Mouse (Mus musculus) liver, embryonic 15.5 days (tissue): Measurements from ENCODE around the gene Gprc5d. TPM values are rescaled to one million over a fixed set of nuclear protein-coding genes. Genes with fewer than 3 reads are reported as not detected.

Source experiments
- ATAC-seq: fragments of 200-750 bp; cut with Nextera tagmentation; 2 replicates; pipeline ENCODE4 v1.8.0; 2017; ENCODE audit warnings: moderate number of reproducible peaks, mild to moderate bottlenecking, moderate library complexity; ENCODE audit not compliant: insufficient read depth
- H3K27ac ChIP-seq: fragments of 300-500 bp; sonication (generic); replicated peaks from 2 replicates; pipeline ENCODE4 v1.5.1; 2015; ENCODE audit warnings: mild to moderate bottlenecking, inconsistent platforms
- H3K27me3 ChIP-seq: fragments of 300-500 bp; sonication (generic); 2 replicates; pipeline ENCODE4 v1.6.1; 2015; ENCODE audit warnings: mild to moderate bottlenecking, inconsistent platforms
- H3K36me3 ChIP-seq: fragments of 300-500 bp; sonication (generic); replicated peaks from 2 replicates; pipeline ENCODE4 v1.6.1; 2015; ENCODE audit warnings: moderate library complexity, mild to moderate bottlenecking, inconsistent platforms
- H3K4me1 ChIP-seq: fragments of 300-500 bp; sonication (generic); replicated peaks from 2 replicates; pipeline ENCODE4 v1.6.1; 2015; ENCODE audit warnings: inconsistent platforms
- H3K4me2 ChIP-seq: fragments of 300-500 bp; sonication (generic); 2 replicates; pipeline ENCODE4 v1.6.1; 2015; ENCODE audit warnings: moderate library complexity, mild to moderate bottlenecking, inconsistent platforms
- H3K4me3 ChIP-seq: fragments of 300-500 bp; sonication (generic); replicated peaks from 2 replicates; pipeline ENCODE4 v1.5.1; 2015; ENCODE audit warnings: mild to moderate bottlenecking, inconsistent platforms
- H3K9ac ChIP-seq: fragments of 300-500 bp; sonication (generic); 2 replicates; pipeline ENCODE4 v1.6.1; 2015; ENCODE audit warnings: moderate library complexity, mild to moderate bottlenecking, inconsistent platforms
- H3K9me3 ChIP-seq: fragments of 300-500 bp; sonication (generic); replicated peaks from 2 replicates; pipeline ENCODE4 v1.6.1; 2016; ENCODE audit warnings: inconsistent platforms
- WGBS: fragments of 180-500 bp; shearing (Covaris S2); methylation state at CpG from one replicate; pipeline ENCODE4 v1.1.7; 2015; ENCODE audit warnings: mixed read lengths; ENCODE audit not compliant: insufficient replicate concordance; 5-methylcytosine and 5-hydroxymethylcytosine counted together
- polyA plus RNA-seq: library from polyadenylated mRNA; unstranded; fragments of >200 nt; fragmentation: Nextera tagmentation; extraction: Ambion mirVana; gene quantifications from 2 replicates; pipeline ENCODE4 v1.2.1, GENCODE M21; 2015

Gprc5d gene
- polyA plus RNA-seq = 0.08 and 0.15 TPM in 2 replicates

- Histone ChIP-seq H3K9me3 (no peaks in the 10 kb centered on the region), H3K4me2 (no peak within 1 kb of the TSS), H3K27me3 (no peaks in the 10 kb centered on the region), H3K27ac (no peak within 1 kb of the TSS), H3K4me1 (no peaks in the 10 kb centered on the region), H3K9ac (no peak within 1 kb of the TSS), H3K36me3 (no peaks in the 10 kb centered on the region), H3K4me3 (no peak within 1 kb of the TSS)
- 73% methylated on average over 5 of the region's 5 CpGs for WGBS
- no peak for ATAC-seq
These were observed at the start of gene Gprc5d for GRCm38 (mm10) chr6:135118183-135118582. TSS of gene Gprc5d (minus strand) at chr6:135118283.

- 9% methylated on average over 5 of the region's 5 CpGs for WGBS
- H3K27ac ChIP-seq = peak overlapping the region; percentile 96
- H3K4me1 ChIP-seq = peaks cover 66% of the 10 kb centered on the region
These were observed 48.6 kb upstream of the Gprc5d start for GRCm38 (mm10) chr6:135166712-135167111.

GRCm38 (mm10) chr6:135166262-135166661 is 48.2 kb upstream of the Gprc5d start:
- H3K27me3 ChIP-seq = no peaks in the 10 kb centered on the region
- WGBS = 37% methylated on average over 3 of the region's 3 CpGs
- H3K9me3 ChIP-seq = no peaks in the 10 kb centered on the region
- H3K4me2 ChIP-seq = peak overlapping the region; percentile 67
- peak overlapping the region; percentile 96 for H3K27ac ChIP-seq
- peaks cover 69% of the 10 kb centered on the region for H3K4me1 ChIP-seq
- 0 out of 2 replicates have a peak, but pooled peaks have one; percentile 2 for ATAC-seq
- H3K36me3 ChIP-seq = peaks cover 26% of the 10 kb centered on the region
- H3K9ac ChIP-seq = peak overlapping the region; percentile 83
- peak overlapping the region; percentile 71 for H3K4me3 ChIP-seq

More at GRCm38 (mm10) chr6:135166712-135167111, 48.6 kb upstream of the Gprc5d start:
- ATAC-seq = peak; percentile 39
- Histone ChIP-seq H3K4me3 (peak overlapping the region; percentile 71), H3K27me3 (no peaks in the 10 kb centered on the region), H3K9ac (peak overlapping the region; percentile 83), H3K9me3 (no peaks in the 10 kb centered on the region), H3K4me2 (peak overlapping the region; percentile 67), H3K36me3 (peaks cover 22% of the 10 kb centered on the region)

GRCm38 (mm10) chr6:135165706-135166105 is 47.6 kb upstream of the Gprc5d start:
- peaks cover 29% of the 10 kb centered on the region for H3K36me3 ChIP-seq
- H3K4me2 ChIP-seq = peak overlapping the region; percentile 67
- peaks cover 75% of the 10 kb centered on the region for H3K4me1 ChIP-seq
- H3K27me3 ChIP-seq = no peaks in the 10 kb centered on the region
- peak overlapping the region; percentile 96 for H3K27ac ChIP-seq
- H3K9ac ChIP-seq = peak overlapping the region; percentile 83
- ATAC-seq = peak; percentile 82
- no peaks in the 10 kb centered on the region for H3K9me3 ChIP-seq
- H3K4me3 ChIP-seq = peak overlapping the region; percentile 71
- WGBS = 17% methylated on average over 2 of the region's 2 CpGs

- Histone ChIP-seq H3K9me3 (no peaks in the 10 kb centered on the region), H3K4me1 (peaks cover 80% of the 10 kb centered on the region), H3K9ac (peak overlapping the region; percentile 59), H3K27me3 (no peaks in the 10 kb centered on the region), H3K27ac (peak overlapping the region; percentile 96), H3K4me3 (peak overlapping the region; percentile 71), H3K4me2 (peak overlapping the region; percentile 67), H3K36me3 (peaks cover 32% of the 10 kb centered on the region)
- ATAC-seq = peak; percentile 11; the same call in 1 of the 2 replicates
- WGBS = 16% methylated on average over 3 of the region's 3 CpGs
These were observed 47.1 kb upstream of the Gprc5d start for GRCm38 (mm10) chr6:135165191-135165590.

GRCm38 (mm10) chr6:135162861-135163260 is 44.8 kb upstream of the Gprc5d start:
- WGBS = 27% methylated on average over 4 of the region's 4 CpGs
- Histone ChIP-seq H3K4me1 (peaks cover 79% of the 10 kb centered on the region), H3K4me3 (peak overlapping the region; percentile 16; the same call in 1 of the 2 replicates), H3K9me3 (no peaks in the 10 kb centered on the region), H3K4me2 (peak overlapping the region; percentile 50), H3K9ac (peak overlapping the region; percentile 13), H3K27me3 (no peaks in the 10 kb centered on the region), H3K27ac (peak overlapping the region; percentile 77), H3K36me3 (peaks cover 53% of the 10 kb centered on the region)
- no peak for ATAC-seq

- 83% methylated on average over 3 of the region's 3 CpGs for WGBS
- no peak for ATAC-seq
- Histone ChIP-seq H3K9ac (0 out of 2 replicates have a peak overlapping the region, but pooled peaks have one; percentile 4), H3K4me3 (no peak overlapping the region), H3K27ac (peak overlapping the region; percentile 15), H3K4me1 (peaks cover 83% of the 10 kb centered on the region), H3K27me3 (no peaks in the 10 kb centered on the region), H3K36me3 (peaks cover 58% of the 10 kb centered on the region), H3K9me3 (no peaks in the 10 kb centered on the region), H3K4me2 (peak overlapping the region; percentile 50; the same call in 1 of the 2 replicates)
These were observed 44.2 kb upstream of the Gprc5d start for GRCm38 (mm10) chr6:135162311-135162710.

GRCm38 (mm10) chr6:135161356-135161755 is 43.3 kb upstream of the Gprc5d start:
- Histone ChIP-seq H3K9ac (no peak overlapping the region), H3K36me3 (peaks cover 68% of the 10 kb centered on the region), H3K4me1 (peaks cover 85% of the 10 kb centered on the region), H3K27ac (peak overlapping the region; percentile 29; the same call in 1 of the 2 replicates), H3K4me3 (no peak overlapping the region), H3K27me3 (no peaks in the 10 kb centered on the region), H3K9me3 (no peaks in the 10 kb centered on the region), H3K4me2 (peak overlapping the region; percentile 8; the same call in 1 of the 2 replicates)
- 50% methylated on average over 4 of the region's 4 CpGs for WGBS
- ATAC-seq = no peak

- 83% methylated on average over 4 of the region's 4 CpGs for WGBS
- no peak overlapping the region for H3K9ac ChIP-seq
- H3K27ac ChIP-seq = peak overlapping the region; percentile 15; the same call in 1 of the 2 replicates
- peaks cover 67% of the 10 kb centered on the region for H3K4me1 ChIP-seq
- no peaks in the 10 kb centered on the region for H3K27me3 ChIP-seq
- H3K9me3 ChIP-seq = no peaks in the 10 kb centered on the region
- peaks cover 82% of the 10 kb centered on the region for H3K36me3 ChIP-seq
- H3K4me3 ChIP-seq = no peak overlapping the region
- ATAC-seq = no peak; the same call in 1 of the 2 replicates
- H3K4me2 ChIP-seq = no peak overlapping the region
These were observed 40.4 kb upstream of the Gprc5d start for GRCm38 (mm10) chr6:135158509-135158908.

GRCm38 (mm10) chr6:135157496-135157895 is 39.4 kb upstream of the Gprc5d start:
- Histone ChIP-seq H3K4me2 (no peak overlapping the region), H3K4me3 (no peak overlapping the region), H3K36me3 (peaks cover 82% of the 10 kb centered on the region), H3K4me1 (peaks cover 57% of the 10 kb centered on the region), H3K9ac (no peak overlapping the region), H3K27ac (0 out of 2 replicates have a peak overlapping the region, but pooled peaks have one; percentile 16), H3K9me3 (no peaks in the 10 kb centered on the region), H3K27me3 (no peaks in the 10 kb centered on the region)
- no peak for ATAC-seq
- WGBS = 73% methylated on average over 4 of the region's 4 CpGs

- 37% methylated on average over 8 of the region's 8 CpGs for WGBS
- no peak overlapping the region; the same call in 1 of the 2 replicates for H3K9ac ChIP-seq
- no peak overlapping the region; the same call in 1 of the 2 replicates for H3K27ac ChIP-seq
- H3K9me3 ChIP-seq = no peaks in the 10 kb centered on the region
- no peak overlapping the region for H3K4me2 ChIP-seq
- peaks cover 85% of the 10 kb centered on the region for H3K36me3 ChIP-seq
- H3K4me1 ChIP-seq = peaks cover 50% of the 10 kb centered on the region
- H3K4me3 ChIP-seq = no peak overlapping the region
- no peaks in the 10 kb centered on the region for H3K27me3 ChIP-seq
- ATAC-seq = 0 out of 2 replicates have a peak, but pooled peaks have one; percentile 17
These were observed 38.5 kb upstream of the Gprc5d start for GRCm38 (mm10) chr6:135156597-135156996.
